Mouse (Mus musculus): ENCODE data around the gene Col3a1.

The Col3a1 gene

GRCm38 (mm10) chr1:45311388-45311787 lies at the start of gene Col3a1:
Col3a1 (plus strand) TSS chr1:45311538.
- no peak for DNase-seq

DNA sequence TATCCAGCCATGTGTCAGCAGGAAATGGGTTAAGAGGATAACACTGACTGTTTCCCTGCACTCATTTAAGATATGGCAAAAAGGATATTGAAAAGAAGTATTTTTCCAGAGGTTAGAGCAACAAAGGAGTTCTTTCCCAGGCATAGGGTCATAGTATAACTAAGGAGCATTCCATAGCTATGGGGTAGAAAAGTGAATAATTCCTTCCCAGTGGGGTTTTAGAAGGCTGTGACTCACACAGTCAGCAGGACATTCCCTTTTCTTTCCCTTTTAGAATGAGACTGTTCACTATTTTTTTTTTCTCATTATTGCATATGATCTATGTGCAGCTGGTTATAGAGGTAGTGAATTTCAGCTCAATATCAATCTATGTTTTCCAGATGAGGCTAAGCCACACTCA lies 41.9 kb upstream of the Col3a1 start:
- DNase-seq = no peak

DNA sequence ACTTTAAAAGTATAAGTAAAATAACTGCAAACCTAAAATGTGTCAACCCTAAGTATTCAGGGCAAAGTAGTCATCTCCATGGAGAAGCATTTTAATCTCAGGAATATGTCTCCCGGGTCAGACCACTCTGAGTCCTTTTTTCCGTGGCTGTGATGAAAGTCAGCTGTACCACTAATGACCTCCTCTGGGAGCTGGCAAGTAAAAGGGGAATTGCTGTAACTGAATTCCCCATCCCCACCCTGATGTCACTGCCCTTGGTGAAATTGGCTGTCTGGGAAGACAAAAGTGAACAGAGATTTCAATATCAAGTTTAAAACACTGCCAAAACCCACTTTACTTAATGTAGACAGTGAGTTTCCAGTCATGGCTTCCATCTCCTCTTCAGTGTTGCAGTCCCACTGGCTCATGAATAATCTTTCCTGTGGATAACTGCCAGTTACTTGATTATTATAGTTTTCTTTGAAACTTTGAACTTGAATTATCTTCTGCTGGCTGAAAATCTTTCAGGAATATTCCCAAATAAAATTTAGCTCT lies 35.3 kb upstream of the Col3a1 start:
- DNase-seq = no peak

DNA sequence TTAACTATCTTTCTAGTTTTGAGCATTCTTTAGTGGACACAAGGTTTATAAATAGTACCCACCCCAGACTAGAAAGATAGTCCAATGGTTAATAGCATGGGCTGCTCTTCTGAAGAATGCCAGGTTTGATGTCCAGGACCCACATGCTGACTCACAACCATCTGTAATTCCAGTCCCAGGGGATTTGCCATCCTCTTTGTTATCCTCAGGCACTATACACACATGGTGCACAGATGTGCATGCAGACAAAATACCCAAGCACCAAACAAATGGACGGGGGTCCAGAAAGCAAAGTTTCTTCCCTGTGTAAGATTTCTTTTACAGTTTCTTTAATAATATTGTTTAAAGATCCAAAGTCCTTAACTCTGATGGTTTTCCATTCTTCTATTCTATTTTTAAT lies 23.4 kb upstream of the Col3a1 start:
- DNase-seq = no peak

- no peak for DNase-seq
These were observed 21.3 kb upstream of the Col3a1 start for GRCm38 (mm10) chr1:45290037-45290436.

DNA sequence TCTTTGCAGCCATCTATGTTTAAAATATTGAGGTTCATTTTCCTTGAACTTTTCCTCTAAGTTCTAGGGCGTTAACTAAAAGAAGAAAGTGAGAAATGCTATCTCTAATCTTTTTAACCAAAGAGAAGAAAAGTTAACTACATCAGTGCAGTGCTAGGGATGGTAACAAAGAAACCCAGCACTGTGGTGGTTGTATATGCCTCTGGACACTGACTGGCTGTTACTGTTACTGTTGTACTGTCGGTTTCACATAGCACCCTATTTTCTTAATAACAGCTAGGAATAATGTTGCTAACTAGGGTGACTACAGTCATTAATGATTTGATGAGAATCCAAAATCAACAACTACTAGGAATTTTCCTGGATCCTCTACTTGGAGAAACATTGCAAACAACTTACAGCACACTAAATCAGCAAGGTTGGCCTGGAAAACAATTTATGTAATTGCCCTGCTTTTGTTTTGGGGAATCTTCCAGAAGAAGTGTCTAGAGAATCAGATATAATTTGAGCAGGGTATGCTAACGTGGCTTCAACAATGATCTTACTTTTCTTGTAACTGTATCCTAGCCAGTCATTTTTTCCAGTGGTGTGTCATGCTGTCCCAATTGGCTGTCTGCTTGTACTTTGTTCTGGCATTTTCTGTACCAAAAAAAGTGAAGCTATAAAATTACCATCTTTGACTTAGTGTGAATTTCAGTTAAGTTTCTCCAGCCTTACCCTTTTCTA lies 11.8 kb upstream of the Col3a1 start:
- no peak for DNase-seq

DNA sequence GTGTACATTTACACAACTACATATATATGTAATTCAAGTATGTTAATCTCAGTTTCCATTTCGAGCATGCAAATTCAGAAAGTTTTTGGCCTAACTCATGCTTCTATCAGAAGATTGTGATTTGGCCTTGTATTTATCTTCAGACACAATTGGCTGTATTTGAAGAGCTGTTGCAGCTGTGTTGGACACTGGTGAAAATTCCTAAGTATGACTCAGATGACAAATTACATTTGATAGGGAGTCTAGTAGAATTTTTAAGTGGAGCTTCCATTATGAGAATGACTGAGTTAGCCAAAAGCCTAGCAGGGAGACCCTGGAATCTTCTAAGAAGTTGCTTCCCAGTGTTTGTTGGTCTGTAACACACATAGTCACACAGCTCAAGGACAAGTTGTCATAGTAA lies 7.1 kb upstream of the Col3a1 start:
- DNase-seq = no peak

DNA sequence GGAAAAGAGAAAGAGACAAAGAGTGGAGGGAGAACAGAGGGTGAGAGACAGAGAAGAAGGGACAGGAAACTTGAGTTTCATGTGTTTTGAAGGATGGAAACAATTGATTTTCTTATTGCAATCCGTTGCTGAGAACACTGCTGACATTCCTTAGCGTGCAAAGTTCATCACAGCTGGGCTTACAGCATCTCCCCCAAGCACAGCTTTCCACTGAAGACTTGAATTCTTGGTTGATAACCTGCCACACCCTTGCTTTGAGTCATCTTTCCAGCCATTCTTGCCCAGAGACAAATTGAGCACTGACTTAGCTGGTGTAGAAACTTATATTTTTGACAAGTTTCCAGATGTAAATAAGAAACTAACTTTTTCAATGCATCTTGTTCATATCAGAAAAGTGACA lies 2.3 kb upstream of the Col3a1 start:
- DNase-seq = no peak

GRCm38 (mm10) chr1:45311962-45312361 lies 624 bp downstream of the Col3a1 start:
- no peak for DNase-seq

DNA sequence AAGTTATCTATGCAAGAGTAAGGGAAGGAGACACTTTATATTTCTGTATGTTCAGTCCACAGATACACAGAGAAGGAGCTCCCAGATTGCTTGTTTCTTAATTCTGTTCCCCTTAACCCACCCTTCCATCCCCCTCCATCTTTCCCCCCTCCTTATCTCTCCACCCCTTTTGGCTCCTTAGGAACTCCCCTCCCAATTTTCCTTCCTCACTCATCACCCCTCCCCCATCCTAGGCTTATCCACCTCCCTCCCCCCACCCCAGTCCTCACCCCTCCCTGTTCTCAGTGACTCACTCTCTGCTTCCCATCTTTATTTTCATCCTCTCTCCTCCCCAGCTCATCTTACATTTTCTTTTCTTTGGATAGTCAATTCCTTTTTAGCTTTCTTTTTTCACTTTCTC lies 1.5 kb downstream of the Col3a1 start:
- DNase-seq = no peak

DNA sequence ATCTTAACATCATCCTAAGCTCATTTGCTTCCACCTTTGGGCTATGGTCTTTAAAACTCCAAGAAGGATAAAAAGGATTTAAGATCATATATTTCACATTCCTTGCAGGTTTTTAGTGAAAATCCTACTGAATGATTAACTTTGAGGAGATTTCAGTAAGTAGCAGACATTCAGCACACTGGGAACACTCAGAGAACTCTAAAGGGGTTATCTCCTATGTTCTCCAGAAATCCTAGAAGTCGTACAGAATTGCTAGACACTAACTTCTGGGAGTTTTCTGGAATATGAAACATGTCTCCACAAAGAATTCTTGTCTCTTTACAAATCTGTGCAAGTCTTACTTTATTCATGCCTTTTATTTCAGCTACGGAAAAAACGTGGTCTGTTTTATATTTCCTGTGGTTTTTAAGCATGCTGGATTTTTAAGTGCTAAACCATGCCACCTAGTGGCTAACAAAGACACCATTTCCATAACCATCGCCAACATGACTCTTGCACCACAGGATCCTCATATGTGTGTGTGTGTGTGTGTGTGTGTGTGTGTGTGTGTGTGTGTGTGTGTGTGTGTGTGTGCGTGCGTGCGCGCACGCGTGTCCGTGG lies 2.5 kb downstream of the Col3a1 start:
- DNase-seq = no peak

- no peak for DNase-seq
These were observed 4.6 kb downstream of the Col3a1 start for GRCm38 (mm10) chr1:45315767-45316528.

DNA sequence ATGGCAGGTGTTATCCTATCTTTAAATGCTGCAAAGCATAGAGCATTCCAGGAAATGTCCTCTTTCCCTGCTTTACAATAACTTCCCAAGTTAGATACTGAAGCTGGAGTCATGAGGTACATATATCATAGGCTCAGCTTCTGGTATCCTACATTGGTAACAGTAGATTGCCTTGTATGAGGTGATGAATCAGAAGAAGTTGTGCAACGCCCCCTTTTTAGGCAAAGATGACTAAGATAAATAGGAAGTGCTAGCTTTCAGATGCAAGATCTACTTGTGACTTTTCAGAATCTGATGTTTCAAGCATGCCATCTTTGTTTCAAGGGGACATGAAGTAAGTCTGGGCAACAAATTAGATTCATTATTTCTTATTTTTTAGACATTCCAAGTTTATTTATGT lies 6.9 kb downstream of the Col3a1 start:
- DNase-seq = no peak

GRCm38 (mm10) chr1:45320861-45321260 lies 9.5 kb downstream of the Col3a1 start:
- DNase-seq = no peak

DNA sequence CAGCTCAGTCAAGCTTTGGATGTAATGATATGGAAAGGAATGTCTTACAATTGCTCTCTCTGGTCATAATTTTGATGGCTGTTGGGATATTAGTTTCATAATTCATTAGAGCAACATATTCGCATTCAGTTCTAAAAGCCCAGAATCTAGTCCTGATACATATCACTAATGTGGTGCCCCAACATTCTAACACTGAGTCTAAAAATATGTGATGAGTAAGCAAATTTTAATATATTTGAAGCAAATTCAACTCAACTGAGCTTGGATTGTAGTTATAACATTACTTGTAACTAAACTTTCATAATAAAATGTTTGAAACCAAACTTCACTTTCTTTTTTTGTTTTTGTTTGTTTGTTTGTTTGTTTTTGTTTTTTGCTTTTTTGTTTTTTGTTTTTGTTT lies 17.8 kb downstream of the Col3a1 start:
- DNase-seq = no peak

DNA sequence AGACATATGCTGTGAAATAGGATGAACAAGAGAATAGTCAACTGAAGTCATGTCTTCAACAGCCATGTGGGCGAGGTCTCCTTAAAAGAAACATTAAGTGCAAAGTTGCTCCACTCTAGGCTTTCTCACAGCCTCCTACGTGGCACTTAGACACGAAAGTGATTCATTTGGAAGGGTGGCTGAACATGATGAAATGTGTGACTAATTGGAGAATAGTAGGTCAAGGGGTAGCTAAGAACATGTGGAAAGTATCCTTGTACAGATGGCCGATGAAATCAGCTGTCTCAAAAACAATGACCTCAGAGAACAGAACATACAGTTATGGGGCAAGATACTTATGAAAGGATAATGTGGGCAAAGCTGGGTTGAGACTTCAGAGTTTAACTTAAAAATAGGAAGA lies 44.6 kb downstream of the Col3a1 start:
- DNase-seq = no peak

DNA sequence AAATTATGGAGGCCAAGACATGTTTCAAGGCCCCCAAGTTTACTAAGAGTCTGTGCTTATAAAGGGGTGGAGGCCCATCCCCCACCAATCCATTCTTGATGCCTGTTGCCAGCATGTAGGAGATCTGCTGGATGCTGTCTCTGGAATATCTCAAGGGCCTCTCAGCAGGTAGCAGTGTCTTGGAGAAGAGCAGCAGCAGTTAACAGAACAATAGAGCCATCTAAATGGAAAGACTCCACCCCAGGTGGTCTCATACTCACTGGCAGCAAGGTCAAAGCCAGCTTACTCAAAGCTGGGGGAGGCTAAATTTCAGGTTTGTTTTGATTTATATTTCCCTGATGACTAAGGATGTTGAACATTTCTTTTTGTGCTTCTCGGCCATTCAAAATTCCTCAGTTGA lies 46.7 kb downstream of the Col3a1 start:
- DNase-seq = no peak

GRCm38 (mm10) chr1:45359147-45359546 lies 47.8 kb downstream of the Col3a1 start:
- no peak for DNase-seq

- DNase-seq = no peak
These were observed 48.3 kb downstream of the Col3a1 start for GRCm38 (mm10) chr1:45359673-45360072.

GRCm38 (mm10) chr1:45363274-45363673 lies 51.9 kb downstream of the Col3a1 start:
- DNase-seq = no peak

GRCm38 (mm10) chr1:45365427-45365826 lies 54.1 kb downstream of the Col3a1 start:
- DNase-seq = no peak

GRCm38 (mm10) chr1:45379992-45380690 lies 68.8 kb downstream of the Col3a1 start:
- no peak for DNase-seq

DNA sequence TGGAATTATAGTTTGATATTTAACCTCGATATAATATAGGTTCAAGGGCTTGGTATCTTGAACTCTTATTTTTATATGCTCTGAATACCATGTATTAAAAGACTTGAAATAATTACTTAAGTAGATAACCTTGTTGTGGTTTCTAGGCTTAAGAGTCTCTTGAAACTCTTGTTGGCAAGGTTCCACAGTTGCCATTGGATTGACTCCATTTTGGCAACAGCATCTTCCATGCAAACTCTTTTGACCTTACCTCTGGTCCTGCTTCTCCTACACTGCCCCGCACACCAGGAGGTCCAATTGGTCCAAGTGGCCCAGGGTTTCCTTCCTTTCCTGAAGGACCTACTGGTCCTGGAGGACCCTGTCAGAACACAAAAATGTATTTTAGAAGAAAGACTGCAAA lies 70.5 kb downstream of the Col3a1 start:
- DNase-seq = no peak
